Mouse (Mus musculus) heart, embryonic 10.5 days (tissue): ENCODE data around the gene Cubn. TPM values are rescaled to one million over a fixed set of nuclear protein-coding genes. Genes with fewer than 3 reads are reported as not detected.

Experiments
- DNase-seq: peaks from one replicate; pipeline ENCODE4 v3.0.0-alpha.2; 2017; ENCODE audit warnings: low spot score
- H3K27ac ChIP-seq: fragments of 300-500 bp; sonication (generic); 2 replicates; pipeline ENCODE4 v1.5.1; 2016; ENCODE audit warnings: mild to moderate bottlenecking
- H3K27me3 ChIP-seq: fragments of 300-500 bp; sonication (generic); 2 replicates; pipeline ENCODE4 v1.6.1; 2016; ENCODE audit warnings: mild to moderate bottlenecking; ENCODE audit not compliant: poor library complexity, insufficient read depth, severe bottlenecking
- H3K36me3 ChIP-seq: fragments of 300-500 bp; sonication (generic); 2 replicates; pipeline ENCODE4 v1.6.1; 2016; ENCODE audit warnings: mild to moderate bottlenecking, moderate library complexity
- H3K4me1 ChIP-seq: fragments of 300-500 bp; sonication (generic); 2 replicates; pipeline ENCODE4 v1.6.1; 2016; ENCODE audit warnings: mild to moderate bottlenecking
- H3K4me3 ChIP-seq: fragments of 300-500 bp; sonication (generic); 2 replicates; pipeline ENCODE4 v1.5.1; 2016; ENCODE audit warnings: mild to moderate bottlenecking, moderate library complexity
- H3K9me3 ChIP-seq: fragments of 300-500 bp; sonication (generic); 2 replicates; pipeline ENCODE4 v1.6.1; 2016; ENCODE audit warnings: mild to moderate bottlenecking, moderate library complexity
- WGBS: fragments of 180-500 bp; shearing (Covaris S2); methylation state at CpG from one replicate; pipeline ENCODE4 v1.1.7; 2016; 5-methylcytosine and 5-hydroxymethylcytosine counted together
- polyA plus RNA-seq: library from polyadenylated mRNA; unstranded; fragments of >200 nt; fragmentation: Nextera tagmentation; extraction: Ambion mirVana; gene quantifications from 2 replicates; pipeline ENCODE4 v1.2.1, GENCODE M21; 2016

The Cubn gene
- polyA plus RNA-seq, 1 experiment from 2014 or later: 0.34 TPM

DNA sequence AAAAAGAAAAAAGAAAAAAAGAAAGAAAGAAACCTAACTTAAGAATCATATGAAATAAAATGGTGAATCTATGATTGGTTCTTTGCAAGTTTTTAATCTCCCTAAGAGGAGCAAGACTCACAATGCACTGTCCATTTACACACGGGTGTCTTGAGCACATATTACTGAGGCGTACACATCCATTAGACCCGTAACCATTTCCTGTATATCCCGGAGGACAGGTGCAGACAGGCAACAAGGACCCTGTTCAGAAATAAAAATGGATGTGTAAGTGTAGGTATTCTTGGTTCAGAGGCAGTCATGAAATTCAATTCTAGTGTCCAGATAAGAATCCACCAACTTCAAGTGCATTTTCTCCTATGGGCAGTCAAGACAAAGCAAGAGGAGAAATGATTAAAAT, 22.0 kb downstream of the Cubn start:
- no peaks in the 10 kb centered on the region for H3K4me1 ChIP-seq
- H3K27me3 ChIP-seq: no peaks in the 10 kb centered on the region
- H3K9me3 ChIP-seq: no peaks in the 10 kb centered on the region
- no peaks in the 10 kb centered on the region for H3K36me3 ChIP-seq
- no peak overlapping the region for H3K4me3 ChIP-seq
- WGBS: 79% methylated on average over 4 of the region's 4 CpGs
- DNase-seq: no peak
- H3K27ac ChIP-seq: no peak overlapping the region

GRCm38 (mm10) chr2:13466685-13467084, 24.9 kb downstream of the Cubn start:
- Histone ChIP-seq H3K4me1 (no peaks in the 10 kb centered on the region), H3K27me3 (no peaks in the 10 kb centered on the region), H3K36me3 (no peaks in the 10 kb centered on the region), H3K27ac (no peak overlapping the region), H3K4me3 (no peak overlapping the region), H3K9me3 (no peaks in the 10 kb centered on the region)
- no peak for DNase-seq
- WGBS: 88% methylated on average over 3 of the region's 3 CpGs

DNA sequence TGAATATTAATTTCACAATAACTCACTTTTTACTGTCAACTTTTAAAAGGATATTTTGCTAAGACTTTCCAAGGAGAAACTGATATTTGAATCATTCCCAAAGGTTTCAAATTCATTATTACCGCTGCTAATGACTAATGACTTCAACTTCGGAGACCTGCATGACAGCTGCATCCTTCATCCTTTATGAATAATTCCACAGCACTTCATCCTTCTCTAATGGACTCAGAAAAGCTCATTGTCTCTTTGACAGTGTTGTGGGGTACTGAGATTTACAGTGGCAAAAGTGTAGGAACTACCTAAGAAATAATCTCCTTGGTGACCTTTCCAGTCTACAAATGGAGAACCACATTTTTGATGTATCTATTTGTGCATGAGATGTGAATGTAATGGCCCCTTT, 33.5 kb downstream of the Cubn start:
- Histone ChIP-seq H3K4me1 (no peaks in the 10 kb centered on the region), H3K36me3 (no peaks in the 10 kb centered on the region), H3K9me3 (no peaks in the 10 kb centered on the region), H3K27ac (no peak overlapping the region), H3K4me3 (no peak overlapping the region), H3K27me3 (no peaks in the 10 kb centered on the region)
- no peak for DNase-seq
- 88% methylated on average over 2 of the region's 2 CpGs for WGBS

- no peaks in the 10 kb centered on the region for H3K36me3 ChIP-seq
- H3K4me1 ChIP-seq: no peaks in the 10 kb centered on the region
- no peak overlapping the region for H3K27ac ChIP-seq
- DNase-seq: no peak
- 73% methylated on average over 1 of the region's 1 CpGs for WGBS
- no peaks in the 10 kb centered on the region for H3K9me3 ChIP-seq
- no peaks in the 10 kb centered on the region for H3K27me3 ChIP-seq
- H3K4me3 ChIP-seq: no peak overlapping the region
Measured at GRCm38 (mm10) chr2:13456821-13457220, 34.8 kb downstream of the Cubn start.

DNA sequence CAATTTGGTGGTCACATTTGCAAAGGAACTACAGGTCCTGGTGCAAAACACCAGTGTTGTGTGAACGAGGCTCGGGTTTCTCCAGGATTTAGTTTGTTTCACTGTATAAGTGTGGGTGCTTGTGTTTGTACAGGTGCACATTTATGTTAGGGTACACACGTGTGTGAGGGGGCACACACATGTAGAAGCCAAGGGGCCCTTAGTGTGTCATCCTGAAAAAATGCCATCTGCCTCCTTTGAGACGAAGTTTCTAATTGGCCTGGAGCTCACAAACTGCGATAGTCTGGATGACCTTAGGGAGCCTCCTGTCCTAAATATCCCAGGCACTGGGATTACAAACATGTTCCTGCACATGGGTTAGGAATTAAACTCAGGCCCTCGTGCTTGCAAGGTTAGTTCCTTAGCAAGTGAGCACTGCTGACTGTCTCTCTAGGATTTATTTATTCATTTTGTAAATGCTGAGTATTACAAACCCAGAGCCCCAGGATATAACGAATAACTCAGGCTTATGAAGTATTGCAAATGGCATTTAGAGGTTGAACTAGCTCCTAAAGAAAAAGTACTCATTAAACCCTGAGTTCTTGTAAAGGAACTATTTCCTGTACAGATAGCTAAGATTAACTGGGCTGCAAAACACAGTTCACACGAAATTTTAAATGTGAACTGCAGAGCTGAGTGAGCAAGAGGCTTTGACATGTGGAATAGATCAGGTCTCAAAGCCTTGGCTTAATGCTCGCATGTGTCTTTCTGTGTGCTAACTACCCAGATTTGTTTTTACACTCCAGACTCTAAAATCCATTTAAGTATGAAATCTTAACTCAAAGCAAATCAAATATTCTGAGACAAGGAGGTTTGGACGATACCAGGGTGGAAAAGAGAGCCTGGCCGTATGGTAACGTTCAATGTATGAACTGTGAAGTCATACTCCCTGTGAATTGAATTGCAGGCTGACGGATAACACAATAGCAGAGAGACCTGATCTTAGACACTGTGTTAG, 39.8 kb downstream of the Cubn start:
- Histone ChIP-seq H3K9me3 (no peaks in the 10 kb centered on the region), H3K27me3 (no peaks in the 10 kb centered on the region), H3K4me1 (no peaks in the 10 kb centered on the region), H3K27ac (no peak overlapping the region), H3K36me3 (no peaks in the 10 kb centered on the region), H3K4me3 (no peak overlapping the region)
- WGBS: 73% methylated on average over 13 of the region's 13 CpGs
- DNase-seq: no peak

- H3K4me3 ChIP-seq: no peak overlapping the region
- DNase-seq: no peak
- no peaks in the 10 kb centered on the region for H3K9me3 ChIP-seq
- no peaks in the 10 kb centered on the region for H3K27me3 ChIP-seq
- whole genome bisulfite sequencing: 57% methylated on average over 3 of the region's 3 CpGs
- H3K27ac ChIP-seq: no peak overlapping the region
- no peaks in the 10 kb centered on the region for H3K36me3 ChIP-seq
- no peaks in the 10 kb centered on the region for H3K4me1 ChIP-seq
Measured at GRCm38 (mm10) chr2:13450895-13451294, 40.7 kb downstream of the Cubn start.

GRCm38 (mm10) chr2:13450470-13450869, 41.1 kb downstream of the Cubn start:
- Histone ChIP-seq H3K36me3 (no peaks in the 10 kb centered on the region), H3K27me3 (no peaks in the 10 kb centered on the region), H3K4me1 (no peaks in the 10 kb centered on the region), H3K27ac (no peak overlapping the region), H3K9me3 (no peaks in the 10 kb centered on the region), H3K4me3 (no peak overlapping the region)
- WGBS: 71% methylated on average over 2 of the region's 2 CpGs
- DNase-seq: no peak

DNA sequence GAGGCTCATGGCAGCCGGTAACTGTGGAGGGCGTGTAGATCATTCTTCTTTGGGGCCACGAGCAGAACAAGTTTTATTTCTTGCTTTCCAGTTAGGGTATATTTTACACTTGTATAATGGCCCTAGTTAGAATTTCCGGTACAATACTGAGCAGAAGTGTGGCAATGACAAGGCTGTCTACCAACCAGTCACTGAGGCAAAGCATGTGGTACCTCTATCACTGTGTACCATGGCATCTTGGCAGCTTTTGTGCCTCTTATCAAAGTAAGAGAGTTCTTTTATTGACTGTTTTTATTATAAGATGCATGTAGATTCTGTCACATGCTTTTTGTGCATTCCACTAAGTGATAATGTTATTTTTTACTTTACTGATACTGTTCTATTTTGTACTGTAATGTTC, 46.5 kb downstream of the Cubn start:
- Histone ChIP-seq H3K27me3 (no peaks in the 10 kb centered on the region), H3K4me1 (no peaks in the 10 kb centered on the region), H3K36me3 (no peaks in the 10 kb centered on the region), H3K4me3 (no peak overlapping the region), H3K27ac (no peak overlapping the region), H3K9me3 (no peaks in the 10 kb centered on the region)
- WGBS: 83% methylated on average over 4 of the region's 4 CpGs
- no peak for DNase-seq

DNA sequence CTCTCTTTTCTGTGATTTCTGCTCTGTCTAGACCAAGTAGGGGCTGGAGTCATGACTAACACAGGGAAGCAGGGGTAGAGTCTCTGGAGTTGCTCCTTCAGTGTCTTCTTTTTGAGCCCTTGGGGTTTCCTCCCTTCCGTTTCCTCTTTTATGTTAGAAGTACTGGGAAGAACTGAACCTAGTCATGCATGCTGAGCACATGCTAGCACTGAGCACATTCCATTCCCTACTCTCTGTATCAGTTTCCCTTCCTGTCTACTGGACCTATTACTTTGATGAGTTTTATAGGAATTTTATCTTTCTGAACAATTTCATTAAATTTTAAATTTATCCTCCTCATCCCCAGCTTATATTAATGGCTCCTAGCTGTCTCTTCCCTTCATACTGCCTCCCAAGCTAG, 52.6 kb downstream of the Cubn start:
- 81% methylated on average over 1 of the region's 1 CpGs for WGBS
- H3K4me3 ChIP-seq: no peak overlapping the region
- DNase-seq: no peak

GRCm38 (mm10) chr2:13438275-13438845, 53.3 kb downstream of the Cubn start:
- Histone ChIP-seq H3K9me3 (no peaks in the 10 kb centered on the region), H3K4me3 (no peak overlapping the region), H3K36me3 (no peaks in the 10 kb centered on the region), H3K4me1 (no peaks in the 10 kb centered on the region), H3K27me3 (no peaks in the 10 kb centered on the region), H3K27ac (no peak overlapping the region)
- no peak for DNase-seq
- 74% methylated on average over 3 of the region's 3 CpGs for WGBS

More for the DNA sequence above, 52.6 kb downstream of the Cubn start:
- no peaks in the 10 kb centered on the region for H3K9me3 ChIP-seq
- no peaks in the 10 kb centered on the region for H3K27me3 ChIP-seq
- no peak overlapping the region for H3K27ac ChIP-seq
- H3K36me3 ChIP-seq: no peaks in the 10 kb centered on the region
- H3K4me1 ChIP-seq: no peaks in the 10 kb centered on the region

- WGBS: 86% methylated on average over 4 of the region's 4 CpGs
- Histone ChIP-seq H3K27ac (no peak overlapping the region), H3K9me3 (no peaks in the 10 kb centered on the region), H3K27me3 (no peaks in the 10 kb centered on the region), H3K36me3 (no peaks in the 10 kb centered on the region), H3K4me1 (no peaks in the 10 kb centered on the region), H3K4me3 (no peak overlapping the region)
- no peak for DNase-seq
Measured at GRCm38 (mm10) chr2:13432002-13432401, 59.6 kb downstream of the Cubn start.

DNA sequence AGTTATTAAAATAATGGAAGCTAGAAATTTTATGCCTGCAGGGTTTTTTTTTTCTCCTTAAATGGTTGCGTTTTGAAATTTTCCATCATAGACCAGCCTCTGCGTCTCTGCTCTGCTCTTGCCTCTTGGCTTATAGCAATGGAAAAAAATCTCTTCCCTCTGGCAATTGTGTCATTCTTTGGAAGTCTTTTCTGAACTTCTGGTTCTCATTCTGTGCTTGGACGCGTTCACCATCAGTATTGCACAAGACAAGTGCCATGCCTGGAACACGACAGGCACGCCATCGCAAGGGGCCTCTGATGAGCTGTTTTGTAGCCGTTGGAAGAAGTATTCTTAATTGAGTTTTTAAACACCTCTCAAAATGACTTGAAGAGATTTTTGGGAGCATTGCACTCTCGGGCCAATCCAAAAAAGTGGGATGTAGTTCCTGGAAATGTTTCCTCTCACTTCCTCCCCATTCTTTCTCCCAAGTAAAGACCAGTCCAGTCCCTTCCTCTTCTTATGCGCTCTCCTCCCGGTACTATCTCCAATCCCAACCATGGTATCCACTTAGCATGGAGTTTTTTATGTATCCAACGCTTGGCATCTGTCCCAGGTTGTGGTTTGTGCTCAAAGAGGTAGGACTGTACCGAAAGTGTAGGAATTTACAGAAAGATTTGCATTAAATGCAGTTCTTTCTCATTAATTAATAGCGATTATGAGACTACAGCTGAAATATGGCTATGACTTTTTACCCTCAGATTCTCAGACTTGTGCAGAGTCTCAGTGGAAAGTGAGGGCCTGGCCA, 69.4 kb downstream of the Cubn start:
- H3K27me3 ChIP-seq: no peaks in the 10 kb centered on the region
- no peaks in the 10 kb centered on the region for H3K36me3 ChIP-seq
- H3K4me3 ChIP-seq: no peak overlapping the region
- 85% methylated on average over 14 of the region's 14 CpGs for WGBS
- DNase-seq: no peak
- no peaks in the 10 kb centered on the region for H3K9me3 ChIP-seq
- H3K4me1 ChIP-seq: no peaks in the 10 kb centered on the region
- H3K27ac ChIP-seq: no peak overlapping the region
